Mouse (Mus musculus) embryonic facial prominence, embryonic 11.5 days (tissue): ENCODE results near the gene Maml1. TPM values are rescaled to one million over a fixed set of nuclear protein-coding genes. Genes with fewer than 3 reads are reported as not detected.

ENCODE experiments used
- ATAC-seq: fragments of 200-750 bp; cut with Nextera tagmentation; replicated peaks from 2 replicates; pipeline ENCODE4 v1.8.0; 2017; ENCODE audit warnings: low read depth; ENCODE audit not compliant: insufficient number of reproducible peaks, low FRiP score, low TSS enrichment
- DNase-seq: peaks from one replicate; pipeline ENCODE4 v3.0.0-alpha.2; 2015; ENCODE audit warnings: low spot score
- H3K27ac ChIP-seq: fragments of 300-500 bp; sonication (generic); replicated peaks from 2 replicates; pipeline ENCODE4 v1.5.1; 2014; ENCODE audit warnings: mild to moderate bottlenecking, low read depth, low read length, control low read depth
- H3K27me3 ChIP-seq: fragments of 300-500 bp; sonication (generic); 2 replicates; pipeline ENCODE4 v1.6.1; 2014; ENCODE audit warnings: mild to moderate bottlenecking, low read length, moderate library complexity, mixed read lengths; ENCODE audit not compliant: control insufficient read depth, insufficient read depth
- H3K36me3 ChIP-seq: fragments of 300-500 bp; sonication (generic); replicated peaks from 2 replicates; pipeline ENCODE4 v1.6.1; 2014; ENCODE audit warnings: low read depth, mild to moderate bottlenecking, low read length, moderate library complexity, mixed read lengths; ENCODE audit not compliant: control insufficient read depth, insufficient read depth
- H3K4me1 ChIP-seq: fragments of 300-500 bp; sonication (generic); 2 replicates; pipeline ENCODE4 v1.6.1; 2014; ENCODE audit warnings: low read length, mixed read lengths; ENCODE audit not compliant: control insufficient read depth, insufficient read depth
- H3K4me2 ChIP-seq: fragments of 300-500 bp; sonication (generic); 2 replicates; pipeline ENCODE4 v1.6.1; 2014; ENCODE audit warnings: low read depth, mild to moderate bottlenecking, control low read depth, low read length, moderate library complexity
- H3K4me3 ChIP-seq: fragments of 300-500 bp; sonication (generic); 2 replicates; pipeline ENCODE4 v1.5.1; 2014; ENCODE audit warnings: low read depth, low read length, control low read depth
- H3K9ac ChIP-seq: fragments of 300-500 bp; sonication (generic); replicated peaks from 2 replicates; pipeline ENCODE4 v1.6.1; 2014; ENCODE audit warnings: mild to moderate bottlenecking, control low read depth, low read length
- H3K9me3 ChIP-seq: fragments of 300-500 bp; sonication (generic); replicated peaks from 2 replicates; pipeline ENCODE4 v1.6.1; 2016; ENCODE audit warnings: mild to moderate bottlenecking, low read length, inconsistent platforms, mixed read lengths; ENCODE audit not compliant: control insufficient read depth
- WGBS: fragments of 180-500 bp; shearing (Covaris S2); extraction: QIAGEN DNeasy Blood & Tissue Kit; methylation state at CpG from one replicate; pipeline ENCODE4 v1.1.7; 2014; 5-methylcytosine and 5-hydroxymethylcytosine counted together
- polyA plus RNA-seq: library from polyadenylated mRNA; unstranded; fragments of >200 nt; fragmentation: Nextera tagmentation; extraction: Ambion mirVana; gene quantifications from 2 replicates; pipeline ENCODE4 v1.2.1, GENCODE M21; 2014

Maml1 gene
- polyA plus RNA-seq, 1 experiment from 2014 or later = 11.9 TPM

- H3K27me3 ChIP-seq = no peaks in the 10 kb centered on the region
- no peak overlapping the region for H3K4me3 ChIP-seq
- ATAC-seq (no peak), DNase-seq (no peak)
- no peak overlapping the region for H3K27ac ChIP-seq
- no peak overlapping the region for H3K4me2 ChIP-seq
- H3K9ac ChIP-seq = no peak overlapping the region; the same call in 1 of the 2 replicates
- no peaks in the 10 kb centered on the region for H3K36me3 ChIP-seq
- WGBS = 71% methylated on average over 11 of the region's 11 CpGs
- peaks cover 3% of the 10 kb centered on the region for H3K4me1 ChIP-seq
- H3K9me3 ChIP-seq = no peaks in the 10 kb centered on the region
Observed at GRCm38 (mm10) chr11:50212848-50213758, 79.0 kb downstream of the Maml1 start.

GRCm38 (mm10) chr11:50212060-50212739, 79.9 kb downstream of the Maml1 start:
- WGBS = 72% methylated on average over 3 of the region's 3 CpGs
- peaks cover 3% of the 10 kb centered on the region for H3K4me1 ChIP-seq
- no peak for DNase-seq
- H3K27ac ChIP-seq = no peak overlapping the region
- H3K4me3 ChIP-seq = no peak overlapping the region
- no peak for ATAC-seq
- no peak overlapping the region for H3K9ac ChIP-seq
- peaks cover 2% of the 10 kb centered on the region; the same call in 1 of the 2 replicates for H3K36me3 ChIP-seq
- no peak overlapping the region for H3K4me2 ChIP-seq
- no peaks in the 10 kb centered on the region for H3K27me3 ChIP-seq
- H3K9me3 ChIP-seq = no peaks in the 10 kb centered on the region

- ATAC-seq = no peak
- no peak overlapping the region for H3K27ac ChIP-seq
- WGBS = 81% methylated on average over 3 of the region's 3 CpGs
- H3K27me3 ChIP-seq = no peaks in the 10 kb centered on the region
- H3K9me3 ChIP-seq = no peaks in the 10 kb centered on the region
- peaks cover 2% of the 10 kb centered on the region for H3K4me1 ChIP-seq
- H3K4me3 ChIP-seq = peak overlapping the region; percentile 94
- DNase-seq = no peak
- peaks cover 6% of the 10 kb centered on the region for H3K36me3 ChIP-seq
- H3K9ac ChIP-seq = peak overlapping the region; percentile 28
- no peak overlapping the region for H3K4me2 ChIP-seq
Observed at GRCm38 (mm10) chr11:50211322-50212059, 80.6 kb downstream of the Maml1 start.

GRCm38 (mm10) chr11:50210505-50211151, 81.5 kb downstream of the Maml1 start, which contains the start of the genes Sqstm1 and Mgat4b:
Sqstm1 (minus strand) TSS chr11:50210827.
Mgat4b (plus strand) TSS chr11:50210890.
- 2% methylated on average over 46 of the region's 48 CpGs for WGBS
- H3K36me3 ChIP-seq = peaks cover 7% of the 10 kb centered on the region
- H3K9ac ChIP-seq = peak within 1 kb of the TSS; percentile 87
- H3K27ac ChIP-seq = peak within 1 kb of the TSS; percentile 82
- no peaks in the 10 kb centered on the region for H3K9me3 ChIP-seq
- peak within 1 kb of the TSS; percentile 61 for H3K4me2 ChIP-seq
- peak; percentile 89 for DNase-seq
- H3K4me1 ChIP-seq = no peaks in the 10 kb centered on the region; the same call in 1 of the 2 replicates
- peak within 1 kb of the TSS; percentile 94 for H3K4me3 ChIP-seq
- no peaks in the 10 kb centered on the region for H3K27me3 ChIP-seq
- peak; percentile 72 for ATAC-seq

- H3K27me3 ChIP-seq = no peaks in the 10 kb centered on the region
- H3K9ac ChIP-seq = peak overlapping the region; percentile 87
- WGBS = under 1% methylated on average over 24 of the region's 24 CpGs
- H3K4me3 ChIP-seq = peak overlapping the region; percentile 94
- no peaks in the 10 kb centered on the region; the same call in 1 of the 2 replicates for H3K4me1 ChIP-seq
- peaks cover 7% of the 10 kb centered on the region for H3K36me3 ChIP-seq
- H3K4me2 ChIP-seq = peak overlapping the region; percentile 61
- peak overlapping the region; percentile 82 for H3K27ac ChIP-seq
- no peaks in the 10 kb centered on the region for H3K9me3 ChIP-seq
- ATAC-seq (peak; percentile 96), DNase-seq (peak; percentile 91)
Observed at GRCm38 (mm10) chr11:50210101-50210504, 82.0 kb downstream of the Maml1 start.

GRCm38 (mm10) chr11:50208039-50208438, 84.1 kb downstream of the Maml1 start:
- DNase-seq = no peak
- Histone ChIP-seq H3K36me3 (peaks cover 7% of the 10 kb centered on the region), H3K9ac (no peak overlapping the region), H3K4me2 (no peak overlapping the region), H3K27ac (no peak overlapping the region), H3K4me3 (no peak overlapping the region), H3K4me1 (no peaks in the 10 kb centered on the region; the same call in 1 of the 2 replicates), H3K27me3 (no peaks in the 10 kb centered on the region), H3K9me3 (no peaks in the 10 kb centered on the region)
- WGBS = 95% methylated on average over 5 of the region's 5 CpGs
- ATAC-seq = no peak

- no peaks in the 10 kb centered on the region for H3K27me3 ChIP-seq
- H3K9me3 ChIP-seq = no peaks in the 10 kb centered on the region
- no peak overlapping the region for H3K9ac ChIP-seq
- ATAC-seq (no peak), DNase-seq (no peak)
- WGBS = 93% methylated on average over 14 of the region's 14 CpGs
- H3K27ac ChIP-seq = no peak overlapping the region
- no peak overlapping the region for H3K4me3 ChIP-seq
- H3K4me2 ChIP-seq = no peak overlapping the region
- no peaks in the 10 kb centered on the region; the same call in 1 of the 2 replicates for H3K4me1 ChIP-seq
- peaks cover 8% of the 10 kb centered on the region for H3K36me3 ChIP-seq
Observed at GRCm38 (mm10) chr11:50207344-50207743, 84.8 kb downstream of the Maml1 start.
